Comparison of ENCODE assay signal across 9 mouse cellular contexts in genomic region chr8:70487993-70488796, GRCm38 (mm10). TPM values are rescaled to one million over a fixed set of nuclear protein-coding genes. Genes with fewer than 3 reads are reported as not detected.
DNase-seq lines count a peak whose midpoint lies in the region; ATAC-seq lines count a peak whose summit lies in the region.
"Had no signal": no experiment of that assay in that cellular context is flagged by ENCODE, and none has a peak within 500 bp of the region (broad histone marks: within the 10 kb centered on the region; RNA-seq: fewer than 3 reads in every experiment).

No protein-coding gene starts in this region.

- no peak overlapping the region for H3K27ac ChIP-seq in forebrain, embryonic 12.5 days

- no peaks in the 10 kb centered on the region for H3K9me3 ChIP-seq in forebrain, embryonic 12.5 days

- H3K4me3 ChIP-seq in forebrain, embryonic 12.5 days (replicated peaks): peak overlapping the region; percentile 28

- peak; percentile 52 for DNase-seq in retina, postnatal 1 day
- DNase-seq in retina, embryonic 14.5 days (ENCODE audit: low spot score): no peak
- peak; percentile 49 for DNase-seq in kidney, postnatal 14 days
- DNase-seq in lung, postnatal 4 days: peak; percentile 60 to 84
- no peak for DNase-seq in right cerebral cortex, adult 18-20 months
- DNase-seq in spleen, adult 12 weeks (ENCODE audit: low spot score): no peak
- DNase-seq in left cerebral cortex, postnatal 25 days (ENCODE audit: low spot score in 2 of 2): no peak

- H3K9ac ChIP-seq in forebrain, embryonic 12.5 days: peak overlapping the region; percentile 38; the same call in 1 of the 2 replicates

- ATAC-seq in forebrain, embryonic 12.5 days (ENCODE audit: low FRiP score): no peak

- 2% methylated on average over 55 of the region's 55 CpGs for WGBS in forebrain, embryonic 12.5 days

- no peaks in the 10 kb centered on the region for H3K36me3 ChIP-seq in forebrain, embryonic 12.5 days (replicated peaks)

- peaks cover 37% of the 10 kb centered on the region for H3K4me1 ChIP-seq in forebrain, embryonic 12.5 days

- peak overlapping the region; percentile 49 for H3K4me2 ChIP-seq in forebrain, embryonic 12.5 days

- intact Hi-C loops in left cerebral cortex, postnatal 25 days (cut with DNase I): loop anchor here (5.0 kb wide), 1 partner anchor 71 kb away; no protein-coding TSS in a partner anchor

- peaks cover 100% of the 10 kb centered on the region for H3K27me3 ChIP-seq in forebrain, embryonic 12.5 days

RNA-seq across cellular contexts. Expression of gene Tmem59l, which starts 1.0 kb away (rescaled TPM):
- polyA plus RNA-seq in forebrain, embryonic 12.5 days (2016; fragmentation: Nextera tagmentation; extraction: Ambion mirVana): 17.0 and 17.6 TPM in 2 replicates
- total RNA-seq in left cerebral cortex, postnatal 25 days (2021): 100 to 1,000 TPM; 264 to 286 TPM
- total RNA-seq: neutrophil, adult 5-6 weeks had no signal

RNA-seq across cellular contexts. Expression of gene Crlf1, which starts 4.8 kb away (rescaled TPM):
- 1.6 and 2.8 TPM in 2 replicates for polyA plus RNA-seq in forebrain, embryonic 12.5 days (2016; fragmentation: Nextera tagmentation; extraction: Ambion mirVana)
- total RNA-seq in left cerebral cortex, postnatal 25 days (2021): 1 to 10 TPM; 2.3 to 3.5 TPM
- total RNA-seq: neutrophil, adult 5-6 weeks had no signal

RNA-seq across cellular contexts. Expression of gene Klhl26, which starts 11.4 kb away (rescaled TPM):
- 18.3 and 18.6 TPM in 2 replicates for polyA plus RNA-seq in forebrain, embryonic 12.5 days (2016; fragmentation: Nextera tagmentation; extraction: Ambion mirVana)
- total RNA-seq in left cerebral cortex, postnatal 25 days (2021): 10 to 100 TPM; 40.3 to 44.2 TPM

RNA-seq across cellular contexts. Expression of gene Rex1bd, which starts 18.4 kb away (rescaled TPM):
- 126 and 127 TPM in 2 replicates for polyA plus RNA-seq in forebrain, embryonic 12.5 days (2016; fragmentation: Nextera tagmentation; extraction: Ambion mirVana)
- 100 to 1,000 TPM; 104 TPM for total RNA-seq in left cerebral cortex, postnatal 25 days (2021)

RNA-seq across cellular contexts. Expression of gene Uba52, which starts 22.4 kb away (rescaled TPM):
- 692 and 734 TPM in 2 replicates for polyA plus RNA-seq in forebrain, embryonic 12.5 days (2016; fragmentation: Nextera tagmentation; extraction: Ambion mirVana)
- 100 to 1,000 TPM; 886 to 927 TPM for total RNA-seq in left cerebral cortex, postnatal 25 days (2021)

Comparison
In these comparisons a context has a peak if more than half of its experiments do, and no peak if none do; other contexts are left out.
1. DNase-seq: peak in retina, postnatal 1 day (single experiment), kidney, postnatal 14 days (single experiment) and lung, postnatal 4 days (2 of 2); none in retina, embryonic 14.5 days (single experiment), right cerebral cortex, adult 18-20 months (single experiment), spleen, adult 12 weeks (single experiment) and left cerebral cortex, postnatal 25 days (0 of 2).